Mouse (Mus musculus) cerebellum, postnatal 25 days (tissue): ENCODE data around the gene Mdc1.
"Not testable (repeated sequence)": the region's sequence is repeated elsewhere in the genome, so short reads cannot be mapped to it uniquely, and the experiment has no call there.

Experiments
- DNase-seq, 2 experiments: peaks; one replicate each; pipeline ENCODE4 v3.0.0; 2021; ENCODE audit warnings: mixed read lengths in 2 of 2

Mdc1 gene

DNA sequence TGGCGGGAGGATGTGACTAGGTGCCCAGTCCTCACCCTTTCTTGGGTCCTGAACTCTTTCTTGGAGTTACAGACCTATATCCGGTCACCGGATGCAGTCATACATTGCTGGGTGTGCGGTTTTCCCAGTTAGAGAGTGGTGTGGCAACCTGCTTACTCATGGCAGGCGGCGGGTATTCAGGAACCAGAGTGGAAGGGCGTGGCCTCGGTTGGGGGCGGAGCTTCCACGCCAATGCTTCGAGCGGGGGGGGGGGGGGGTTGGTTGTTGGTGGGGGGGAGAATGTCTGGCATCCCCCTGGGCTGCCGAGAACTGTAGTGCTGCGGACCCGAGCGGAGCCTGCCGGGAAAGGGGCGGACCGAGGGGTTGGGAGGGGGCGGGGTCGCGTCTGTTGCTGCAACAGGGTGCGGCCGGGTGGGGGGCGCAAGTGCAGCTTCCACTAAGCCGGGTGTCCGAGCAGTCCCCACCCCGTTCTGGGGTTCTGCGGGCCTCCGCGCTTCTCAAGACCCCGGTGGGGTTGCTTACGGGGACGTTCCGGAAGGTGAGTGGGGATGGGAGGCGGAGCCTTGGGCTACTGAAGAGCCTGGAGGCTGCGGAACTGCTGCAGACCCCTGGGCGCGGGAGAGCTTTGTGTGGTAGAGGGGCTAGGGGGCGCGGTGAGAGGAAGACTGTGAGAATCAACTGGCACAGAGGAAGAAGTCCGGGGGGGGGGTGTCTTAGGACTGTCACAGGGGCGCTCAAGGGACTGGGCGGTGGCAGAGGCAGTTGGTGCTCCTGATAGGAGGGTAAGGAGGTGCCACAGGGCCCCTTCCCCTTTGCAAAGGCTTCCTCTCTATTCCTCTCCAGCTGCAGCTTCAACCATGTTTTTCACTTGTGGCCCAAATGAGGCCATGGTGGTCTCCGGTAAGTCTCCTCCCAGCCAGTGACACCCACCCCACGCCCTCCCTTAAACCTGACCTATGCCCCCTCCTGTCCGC lies 18.1 kb upstream of the Mdc1 start, which contains the start of gene Flot1:
TSS of gene Flot1 (plus strand) at position 267 of the 974 bp plus-strand sequence.
- DNase-seq: peak; percentile 80 to 88

DNA sequence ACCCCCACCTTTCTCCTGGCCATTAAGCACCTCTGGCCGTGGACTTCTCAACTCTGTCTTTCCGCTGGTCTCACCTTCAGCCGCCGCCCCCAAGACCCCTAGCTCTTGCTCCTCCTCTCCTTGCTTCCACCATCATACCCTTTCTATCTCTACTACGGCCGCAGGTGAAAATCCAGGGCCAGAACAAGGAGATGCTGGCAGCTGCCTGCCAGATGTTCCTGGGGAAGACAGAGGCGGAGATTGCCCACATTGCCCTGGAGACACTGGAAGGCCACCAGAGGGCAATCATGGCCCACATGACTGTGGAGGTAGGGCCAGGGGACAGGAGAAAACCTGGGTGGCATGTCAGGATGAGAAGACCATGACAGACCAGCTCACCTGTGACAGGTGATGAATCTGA lies 16.9 kb upstream of the Mdc1 start:
- no peak for DNase-seq

DNA sequence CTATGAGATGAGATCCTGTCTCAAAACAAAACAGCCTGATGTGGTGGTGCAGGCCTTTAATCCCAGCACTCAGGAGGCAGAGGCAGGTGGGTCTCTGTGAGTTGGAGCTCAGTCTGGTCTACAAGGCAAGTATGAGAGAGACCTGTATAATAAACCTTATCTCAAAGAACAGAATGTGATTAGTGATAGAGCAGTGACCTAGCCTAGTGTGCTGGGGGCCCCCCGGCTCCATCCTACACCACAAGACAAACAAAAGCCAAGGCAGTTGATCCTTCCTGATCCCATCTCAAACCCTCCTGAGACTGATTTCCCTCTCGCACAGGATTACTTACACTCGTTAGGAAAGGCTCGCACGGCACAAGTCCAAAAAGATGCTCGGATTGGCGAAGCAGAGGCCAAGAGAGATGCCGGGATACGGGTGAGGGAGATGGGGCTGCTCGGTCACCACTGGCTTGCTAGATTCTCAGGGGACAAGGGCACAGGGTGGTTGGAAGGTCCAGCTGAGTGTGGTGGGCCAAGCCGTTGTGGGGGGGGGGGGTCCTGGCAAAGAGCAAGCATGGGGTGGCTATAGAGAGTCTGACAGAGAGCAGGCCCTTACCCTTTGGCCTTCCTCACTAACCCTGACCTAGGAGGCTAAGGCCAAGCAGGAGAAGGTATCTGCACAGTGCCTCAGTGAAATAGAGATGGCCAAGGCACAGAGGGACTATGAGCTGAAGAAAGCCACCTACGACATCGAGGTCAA lies 16.0 kb upstream of the Mdc1 start:
- no peak for DNase-seq

DNA sequence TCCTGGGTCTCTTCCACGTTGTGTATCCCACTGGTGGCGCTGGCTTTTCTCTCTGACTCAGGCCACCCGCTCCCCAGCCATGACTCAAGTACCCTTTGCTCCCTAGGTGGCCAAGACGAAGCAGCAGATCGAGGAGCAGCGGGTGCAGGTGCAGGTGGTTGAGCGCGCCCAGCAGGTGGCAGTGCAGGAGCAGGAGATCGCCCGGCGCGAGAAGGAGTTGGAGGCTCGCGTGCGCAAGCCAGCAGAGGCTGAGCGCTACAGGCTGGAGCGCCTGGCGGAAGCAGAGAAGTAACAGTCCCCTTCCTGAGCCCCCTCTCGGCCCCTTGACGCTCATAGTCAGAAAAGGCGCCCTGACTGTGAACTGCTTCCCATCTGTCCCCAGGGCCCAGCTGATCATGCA lies 11.6 kb upstream of the Mdc1 start:
- DNase-seq: peak; percentile 87 to 90

DNA sequence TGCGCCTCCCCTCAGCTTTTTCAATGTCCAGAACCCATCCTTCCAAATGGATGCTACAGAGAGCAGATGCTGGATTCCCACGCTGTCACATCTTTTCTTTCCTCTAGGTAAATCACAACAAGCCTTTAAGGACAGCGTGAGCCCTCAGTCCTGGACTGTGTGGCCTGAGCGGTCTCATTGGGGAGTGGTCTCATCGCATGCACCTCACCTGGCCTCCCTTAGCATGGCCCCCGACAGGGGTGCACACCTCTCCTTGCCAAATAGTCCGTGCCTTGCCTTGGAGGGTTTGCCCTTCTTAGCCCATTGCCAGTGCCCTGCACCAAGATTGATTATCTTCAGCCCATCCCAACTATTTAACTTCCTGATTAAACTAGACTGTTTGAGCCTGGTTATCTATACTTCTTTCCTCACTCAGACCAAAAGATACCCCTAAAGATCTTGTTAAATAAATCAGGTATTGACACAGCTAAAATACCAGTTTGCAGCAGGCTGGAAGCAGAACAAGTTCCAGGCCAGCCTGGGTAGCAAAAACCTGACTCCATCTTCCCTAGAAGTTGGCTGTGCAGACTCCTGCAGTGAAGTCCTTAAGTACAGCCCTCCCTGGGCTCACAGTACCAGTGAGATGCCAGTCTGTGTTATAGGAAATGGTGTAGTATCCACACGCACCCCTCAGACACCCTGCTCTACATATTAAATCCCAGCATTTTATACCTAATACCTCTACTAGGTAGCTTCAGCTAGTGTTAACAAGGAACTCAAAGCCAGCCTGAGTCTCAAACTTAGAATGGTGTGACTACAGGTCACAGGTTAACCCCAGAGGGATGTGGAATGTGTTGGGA lies 8.7 kb upstream of the Mdc1 start:
- DNase-seq: no peak

DNA sequence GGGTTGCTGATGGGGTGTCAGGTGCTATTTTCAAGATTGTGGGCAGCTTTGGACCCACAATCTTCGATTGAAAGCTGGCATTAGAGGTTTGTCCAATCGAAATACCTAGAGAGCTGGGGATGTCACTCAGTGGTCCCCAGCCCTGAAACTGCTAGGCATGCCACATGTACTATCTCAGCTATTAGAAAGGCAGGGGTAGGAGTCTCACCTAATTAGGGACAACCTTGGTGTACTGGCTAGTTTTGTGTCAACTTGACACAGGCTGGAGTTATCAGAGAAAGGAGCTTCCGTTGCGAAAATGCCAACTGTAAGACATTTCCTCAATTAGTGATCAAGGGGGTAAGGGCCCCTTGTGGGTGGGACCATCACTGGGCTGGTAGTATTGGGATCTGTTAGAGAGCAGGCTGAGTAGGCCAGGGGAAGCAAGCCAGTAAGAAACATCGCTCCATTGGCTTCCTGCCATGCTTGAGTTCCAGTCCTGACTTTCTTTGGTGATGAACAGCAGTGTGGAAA lies 8.0 kb upstream of the Mdc1 start:
- no peak for DNase-seq

DNA sequence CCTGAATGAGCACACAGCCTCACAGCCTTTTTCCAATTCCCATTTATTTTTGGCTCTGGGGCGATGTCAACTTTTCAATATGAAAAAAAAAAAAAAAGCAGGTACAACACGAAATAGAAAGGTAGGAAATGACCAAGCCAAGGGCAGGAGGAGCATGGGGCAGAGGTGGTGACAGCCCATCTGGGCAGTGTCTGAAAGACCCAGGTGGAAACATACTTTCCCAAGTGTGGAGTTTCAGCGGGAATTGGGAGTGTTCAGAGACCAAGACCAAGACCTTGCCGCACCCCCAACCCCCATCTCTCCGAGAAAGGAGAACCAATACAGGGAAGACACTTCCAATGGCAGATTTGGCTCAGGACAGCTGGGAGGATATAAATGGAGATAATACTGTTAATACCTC lies 7.4 kb upstream of the Mdc1 start:
- DNase-seq: no peak

DNA sequence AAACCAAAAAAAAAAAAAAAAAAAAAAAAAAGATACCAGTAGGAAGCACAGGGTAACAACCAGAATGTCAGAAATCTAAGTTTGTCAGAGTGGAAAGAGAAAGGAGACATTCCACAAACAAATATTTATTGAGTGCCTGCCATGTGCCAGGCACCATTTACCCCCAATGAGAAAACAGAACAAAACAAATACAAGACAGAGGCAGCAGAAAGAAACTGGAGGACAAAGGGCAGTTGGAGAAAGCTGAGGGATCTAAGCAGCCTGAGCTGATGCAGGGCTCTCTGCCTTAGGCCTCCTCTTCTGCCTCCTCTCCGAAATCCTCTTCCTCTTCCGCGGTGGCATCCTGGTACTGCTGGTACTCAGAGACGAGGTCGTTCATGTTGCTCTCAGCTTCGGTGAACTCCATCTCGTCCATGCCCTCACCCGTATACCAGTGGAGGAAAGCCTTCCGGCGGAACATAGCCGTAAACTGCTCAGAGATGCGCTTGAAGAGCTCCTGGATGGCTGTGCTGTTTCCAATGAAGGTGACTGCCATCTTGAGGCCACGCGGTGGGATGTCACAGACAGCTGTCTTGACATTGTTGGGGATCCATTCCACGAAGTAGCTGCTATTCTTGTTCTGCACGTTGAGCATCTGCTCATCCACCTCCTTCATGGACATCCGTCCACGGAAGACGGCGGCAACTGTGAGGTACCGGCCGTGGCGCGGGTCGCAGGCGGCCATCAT lies 6.5 kb upstream of the Mdc1 start:
- peak in 1 of 2 experiments; percentile 53 for DNase-seq

DNA sequence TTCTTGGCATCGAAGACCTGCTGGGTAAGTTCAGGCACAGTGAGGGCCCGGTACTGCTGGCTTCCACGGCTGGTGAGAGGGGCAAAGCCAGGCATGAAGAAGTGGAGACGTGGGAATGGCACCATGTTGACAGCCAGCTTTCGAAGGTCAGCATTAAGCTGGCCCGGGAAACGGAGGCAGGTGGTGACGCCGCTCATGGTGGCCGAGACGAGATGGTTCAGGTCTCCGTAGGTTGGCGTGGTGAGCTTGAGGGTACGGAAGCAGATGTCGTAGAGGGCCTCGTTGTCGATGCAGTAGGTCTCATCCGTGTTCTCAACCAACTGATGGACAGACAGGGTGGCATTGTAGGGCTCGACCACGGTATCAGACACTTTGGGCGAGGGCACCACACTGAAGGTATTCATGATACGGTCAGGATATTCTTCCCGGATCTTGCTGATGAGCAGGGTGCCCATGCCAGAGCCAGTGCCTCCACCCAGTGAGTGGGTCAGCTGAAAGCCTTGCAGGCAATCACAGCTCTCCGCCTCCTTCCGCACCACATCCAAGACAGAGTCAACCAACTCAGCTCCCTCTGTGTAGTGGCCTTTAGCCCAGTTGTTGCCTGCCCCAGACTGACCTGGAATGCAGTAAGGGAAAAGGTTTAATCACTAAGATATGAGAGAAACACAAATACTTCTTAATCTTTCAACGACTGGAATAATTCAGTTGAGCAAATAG lies 5.7 kb upstream of the Mdc1 start:
- peak; percentile 47 to 57 for DNase-seq

DNA sequence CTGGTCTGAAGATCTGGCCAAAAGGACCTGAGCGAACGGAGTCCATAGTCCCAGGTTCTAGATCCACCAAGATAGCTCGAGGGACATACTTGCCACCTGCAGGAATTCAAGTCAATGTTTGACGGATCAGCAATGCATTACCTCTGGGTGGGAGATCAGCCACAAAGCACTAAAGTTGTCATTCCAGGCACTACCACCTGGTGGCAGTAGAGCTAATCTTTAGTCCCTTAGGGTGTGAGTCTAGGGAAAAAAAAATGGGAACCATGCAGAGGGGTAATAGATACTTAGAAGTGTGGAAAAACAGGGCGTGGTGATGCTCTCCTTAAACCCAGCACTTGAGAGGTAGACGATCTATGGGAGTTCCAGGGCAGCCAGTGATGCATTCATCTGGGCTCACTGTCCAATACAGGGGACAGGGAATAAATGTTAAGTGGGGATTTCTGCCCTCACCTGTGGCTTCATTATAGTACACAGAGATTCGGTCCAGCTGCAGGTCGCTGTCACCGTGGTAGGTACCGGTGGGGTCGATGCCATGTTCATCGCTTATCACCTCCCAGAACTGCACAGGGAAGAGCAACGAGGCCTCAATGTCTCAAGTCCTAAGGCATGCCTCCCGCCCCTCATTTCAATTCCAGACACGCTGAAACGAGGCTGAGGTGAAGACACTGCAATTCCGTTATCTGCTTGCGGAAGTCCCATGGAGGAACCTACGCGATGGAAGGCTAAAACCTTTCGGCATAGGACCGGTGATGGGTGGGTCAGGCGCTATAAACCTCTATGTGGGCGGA lies 4.9 kb upstream of the Mdc1 start:
- peak; percentile 88 to 93 for DNase-seq

DNA sequence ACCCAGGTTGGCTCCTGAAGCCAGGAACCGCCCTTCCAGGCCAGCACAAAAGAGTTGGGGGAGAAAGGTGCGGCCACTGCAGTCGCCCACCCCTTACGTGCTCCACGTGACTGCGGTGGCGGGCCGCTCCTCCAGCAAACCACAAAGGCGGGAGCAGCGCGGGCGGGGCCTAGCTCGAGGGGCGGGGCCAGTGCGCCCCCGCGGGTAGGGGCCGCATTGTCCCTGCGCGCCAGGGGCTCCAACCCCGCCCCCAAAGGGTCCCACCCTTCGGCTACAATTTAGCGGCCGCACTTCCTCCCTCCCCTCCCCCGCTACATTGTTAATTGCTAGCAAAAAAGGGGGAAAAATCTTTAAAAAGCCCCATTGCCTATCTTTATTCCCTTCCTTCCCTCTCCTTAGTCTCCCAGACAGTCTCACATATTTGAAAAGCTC lies 4.3 kb upstream of the Mdc1 start:
- DNase-seq: peak; percentile 77 to 87

DNA sequence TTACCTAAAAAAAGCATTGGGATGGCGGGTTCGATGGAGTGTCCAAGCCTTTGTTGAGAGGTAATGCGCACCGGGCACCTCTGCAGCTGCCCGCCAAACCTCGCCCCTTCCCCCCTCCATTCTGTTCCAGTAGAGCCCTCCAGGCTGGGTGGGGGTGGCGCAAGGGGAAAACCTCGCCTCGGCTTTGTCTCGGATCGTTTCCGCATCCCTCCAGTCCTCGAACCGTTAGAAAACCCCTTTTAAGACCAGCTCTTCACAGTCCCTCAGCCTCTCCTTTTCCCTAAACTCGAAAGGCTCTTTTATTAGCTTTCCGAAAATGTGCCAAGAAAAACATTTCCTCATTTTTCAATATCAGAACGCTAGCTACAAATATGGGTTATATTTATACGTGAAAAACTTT lies 3.8 kb upstream of the Mdc1 start:
- DNase-seq: peak; percentile 58 to 72

DNA sequence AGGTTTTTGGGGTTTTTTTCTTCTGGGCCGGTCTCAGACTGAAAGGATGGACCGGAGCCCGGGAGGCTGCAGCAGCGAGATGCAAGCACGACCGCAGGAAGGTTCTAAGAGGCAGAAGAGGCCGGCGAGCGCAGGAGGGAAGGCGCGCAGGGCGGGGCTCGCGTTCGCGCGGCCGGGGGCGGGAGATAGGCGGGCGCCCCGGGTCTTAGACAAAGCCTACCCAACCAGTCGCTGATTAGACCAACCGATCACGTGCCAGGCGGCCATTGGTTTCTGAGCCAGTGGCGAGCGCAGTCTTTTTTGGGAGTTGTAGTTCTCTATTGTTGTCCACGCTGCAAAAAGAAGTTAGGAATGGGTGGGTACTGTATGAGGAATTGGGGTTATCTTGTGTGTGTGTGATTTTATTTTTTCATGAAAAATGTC lies 3.2 kb upstream of the Mdc1 start, which contains the start of gene Tubb5:
TSS of gene Tubb5 (minus strand) at position 185 of the 423 bp plus-strand sequence.
- DNase-seq: peak; percentile 97 to 98

DNA sequence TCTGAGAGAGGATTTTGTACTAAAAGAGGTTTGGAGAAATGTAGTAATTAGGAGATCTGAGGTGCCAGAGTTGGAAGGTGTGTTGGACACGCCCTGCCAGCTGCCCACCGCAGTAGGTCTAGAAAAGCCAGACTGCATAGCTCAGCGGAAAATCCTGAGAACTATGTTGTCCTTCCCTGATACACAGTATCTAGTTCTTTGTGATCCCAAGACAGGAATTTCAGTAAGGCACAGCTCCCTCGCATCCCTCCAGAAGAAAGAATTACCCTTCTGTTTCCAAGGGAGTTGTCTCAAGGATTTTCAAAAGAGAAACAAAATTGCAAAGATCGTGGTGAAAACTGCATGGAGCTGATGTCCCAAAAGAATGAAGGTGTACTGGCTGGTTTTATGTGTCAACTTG lies 2.7 kb upstream of the Mdc1 start:
- no peak for DNase-seq

DNA sequence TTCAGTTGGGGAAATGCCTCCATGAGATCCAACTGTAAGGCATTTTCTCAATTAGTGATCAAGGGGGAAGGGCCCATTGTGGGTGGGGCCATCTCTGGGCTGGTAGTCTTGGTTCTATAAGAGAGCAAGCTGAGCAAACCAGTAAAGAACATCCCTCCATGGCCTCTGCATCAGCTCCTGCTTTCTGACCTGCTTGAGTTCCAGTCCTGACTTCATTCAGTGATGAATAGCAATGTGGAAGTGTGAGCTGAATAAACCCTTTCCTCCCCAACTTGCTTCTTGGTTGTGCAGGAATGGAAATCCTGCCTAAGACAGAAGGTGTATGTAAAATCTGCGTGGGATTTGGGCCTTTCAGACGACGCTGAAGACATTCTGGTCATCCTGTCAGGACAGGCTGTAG lies 2.3 kb upstream of the Mdc1 start:
- DNase-seq: not testable (repeated sequence)

DNA sequence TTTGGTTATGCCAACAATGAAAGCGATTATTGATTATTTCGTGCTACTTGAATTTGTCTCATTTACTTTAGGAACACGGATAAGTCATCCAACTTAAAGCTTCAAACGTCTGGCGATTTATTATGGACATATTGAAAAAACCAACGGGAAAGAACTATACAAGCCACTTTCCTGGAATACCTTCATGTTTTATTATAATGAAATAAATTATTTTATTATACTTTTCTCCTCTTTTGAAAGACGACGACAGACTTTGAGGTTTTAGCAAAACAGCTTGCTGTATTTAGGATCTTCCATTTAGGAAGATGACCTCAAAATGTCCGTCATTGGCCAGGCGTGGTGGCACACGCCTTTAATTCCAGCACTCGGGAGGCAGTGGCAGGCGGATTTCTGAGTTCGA lies 754 bp upstream of the Mdc1 start:
- no peak for DNase-seq

DNA sequence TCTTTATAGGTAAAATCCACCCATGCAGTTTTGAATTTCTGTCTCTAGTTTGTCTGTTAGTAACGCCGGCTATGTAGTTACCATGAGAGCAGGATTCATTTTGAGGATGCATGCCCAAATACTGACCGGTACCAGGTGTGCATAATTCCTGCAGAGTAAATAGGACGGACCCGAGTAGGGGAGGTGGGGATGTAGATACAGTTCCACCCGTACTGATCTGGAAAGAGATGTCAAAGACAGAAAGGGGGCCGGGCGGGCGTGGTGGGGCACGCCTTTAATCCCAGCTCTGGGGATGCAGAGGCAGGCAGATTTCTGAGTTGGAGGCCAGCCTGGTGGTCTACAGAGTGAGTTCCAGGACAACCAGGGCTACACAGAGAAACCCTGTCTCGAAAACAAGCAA lies 691 bp downstream of the Mdc1 start:
- no peak for DNase-seq

DNA sequence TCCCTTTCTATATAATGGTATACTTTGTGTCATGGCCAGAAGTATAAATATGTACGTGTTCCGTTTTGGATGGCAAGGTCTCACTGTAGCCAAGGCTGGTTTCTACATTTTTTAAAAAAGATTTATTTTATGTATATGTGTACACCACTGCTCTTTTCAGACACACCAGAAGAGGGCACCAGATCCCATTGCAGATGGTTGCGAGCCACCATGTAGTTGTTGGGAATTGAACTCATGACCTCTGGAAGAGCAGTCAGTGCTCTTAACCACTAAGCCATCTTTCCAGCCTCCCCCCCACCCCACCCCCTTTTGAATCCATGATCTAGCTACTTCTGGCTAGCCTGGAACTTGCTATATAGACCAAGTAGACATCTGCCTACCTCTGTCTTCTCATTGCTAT lies 2.2 kb downstream of the Mdc1 start:
- DNase-seq: no peak

DNA sequence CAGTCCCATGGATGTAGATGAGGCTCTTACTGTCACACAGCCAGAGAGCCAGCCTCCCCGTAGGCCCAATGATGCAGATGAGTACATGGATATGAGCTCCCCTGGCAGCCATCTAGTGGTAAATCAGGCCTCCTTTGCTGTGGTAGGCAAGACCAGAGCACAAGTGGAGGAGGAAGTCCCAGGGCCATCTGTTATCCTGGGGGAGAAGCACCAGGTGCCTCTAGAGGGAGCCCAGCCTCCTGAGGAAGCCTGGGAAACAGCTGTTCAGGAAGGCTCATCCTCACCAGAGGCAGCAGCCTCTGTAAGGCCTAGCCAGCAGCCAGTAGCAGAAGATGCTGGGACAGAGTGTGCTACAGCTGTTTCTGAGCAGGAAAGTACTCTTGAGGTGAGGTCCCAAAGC lies 6.8 kb downstream of the Mdc1 start:
- DNase-seq: no peak

DNA sequence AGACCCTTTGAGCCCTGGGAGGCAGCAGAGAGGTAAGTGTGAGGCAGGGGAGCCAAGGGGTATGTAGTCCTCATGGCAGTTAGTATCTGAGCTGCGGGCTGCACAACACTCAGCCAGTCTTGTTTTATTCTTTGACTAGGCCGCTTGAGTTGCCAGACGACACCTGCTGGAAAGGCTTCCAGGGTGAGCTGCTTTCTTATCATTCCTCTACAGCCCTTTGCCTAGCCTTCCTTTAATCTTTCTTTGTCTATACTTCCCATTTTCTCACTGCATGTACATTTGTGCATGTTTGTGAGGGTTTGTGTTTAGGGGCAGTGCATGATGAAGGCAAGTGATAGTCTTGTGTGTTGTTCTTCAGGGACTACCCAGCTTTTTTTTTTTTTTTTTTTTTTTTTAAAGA lies 9.7 kb downstream of the Mdc1 start:
- no peak for DNase-seq
